Mouse (Mus musculus): ENCODE data around the gene Dyrk1a.

GRCm38 (mm10) chr16:94526344-94527151, 43.3 kb upstream of the Dyrk1a start, which contains the start of gene Vps26c:
- no peak for TF ChIP-seq CTCF (conservative IDR thresholded peaks at IDR 0.05; ENCODE audit: insufficient read depth, insufficient read length, low read depth, low read length)
- TF ChIP-seq POLR2A (IDR thresholded peaks at IDR 0.05; ENCODE audit: low read depth, low read length), result no peak

All from kidney, adult 2 months (tissue).